Mouse (Mus musculus): ENCODE data around the gene Lipt1. TPM values are rescaled to one million over a fixed set of nuclear protein-coding genes. Genes with fewer than 3 reads are reported as not detected.

The Lipt1 gene
- polyA plus RNA-seq (2015; fragmentation: Nextera tagmentation; extraction: Ambion mirVana): 8.8 and 9.7 TPM in 2 replicates

DNA sequence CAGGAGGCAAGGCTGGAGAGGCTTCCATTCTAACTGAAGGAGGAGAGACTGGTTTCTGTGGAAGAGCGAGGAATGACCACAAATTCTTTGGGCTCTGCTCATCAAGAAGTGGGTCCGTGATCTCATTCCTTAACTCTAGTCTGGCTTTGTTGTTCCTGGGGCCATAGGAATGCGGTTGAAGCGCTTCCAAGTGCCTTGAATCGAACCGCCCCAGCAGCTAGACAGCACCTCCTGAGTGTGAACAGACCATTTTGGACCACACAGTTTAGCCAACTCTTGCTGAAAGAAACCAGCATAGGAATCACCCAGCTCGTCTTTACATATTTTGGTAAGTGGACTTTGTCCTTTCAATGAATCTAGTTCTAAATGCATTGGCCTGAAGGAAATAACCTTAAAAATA, at the start of gene Lipt1:
Lipt1 (plus strand) TSS at position 35 of the 400 bp plus-strand sequence.
- H3K4me3 ChIP-seq (replicated peaks): peak within 1 kb of the TSS; percentile 56
- ATAC-seq (replicated peaks; ENCODE audit: low FRiP score): peak; percentile 82
- peak within 1 kb of the TSS; percentile 72 for H3K4me2 ChIP-seq
- H3K9me3 ChIP-seq (replicated peaks): no peaks in the 10 kb centered on the region
- peak within 1 kb of the TSS; percentile 87 for H3K27ac ChIP-seq
- peak within 1 kb of the TSS; percentile 45 for H3K9ac ChIP-seq
- no peaks in the 10 kb centered on the region for H3K27me3 ChIP-seq
- H3K4me1 ChIP-seq: peaks cover 13% of the 10 kb centered on the region
- H3K36me3 ChIP-seq: peaks cover 20% of the 10 kb centered on the region
- WGBS: 6% methylated on average over 7 of the region's 7 CpGs

DNA sequence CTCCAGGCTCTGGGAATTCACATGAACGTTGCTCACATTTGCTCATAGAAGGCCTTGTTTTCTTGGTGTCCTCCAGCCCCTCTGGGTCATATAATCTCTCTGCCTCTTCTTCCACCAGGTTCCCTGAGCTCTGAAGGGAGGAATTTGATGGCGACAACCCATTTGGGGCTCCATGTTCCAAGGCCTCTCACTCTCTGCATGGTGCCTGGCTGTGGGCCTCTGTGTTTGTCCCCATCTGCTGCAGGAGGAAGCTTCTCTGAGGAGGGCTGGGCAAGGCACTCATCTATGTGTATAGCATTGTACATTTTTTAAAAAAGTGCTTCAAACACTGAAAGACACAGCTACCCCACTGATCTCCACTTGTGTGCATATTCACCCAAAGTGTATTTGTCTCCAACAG, 39.9 kb upstream of the Lipt1 start:
- H3K27me3 ChIP-seq: no peaks in the 10 kb centered on the region
- H3K9me3 ChIP-seq (replicated peaks): no peaks in the 10 kb centered on the region
- H3K4me1 ChIP-seq: no peaks in the 10 kb centered on the region
- 48% methylated on average over 2 of the region's 2 CpGs for WGBS
- no peak overlapping the region for H3K9ac ChIP-seq
- no peak overlapping the region for H3K4me2 ChIP-seq
- H3K27ac ChIP-seq: no peak overlapping the region
- H3K36me3 ChIP-seq: 0 out of 2 replicates have a peak, but pooled peaks cover 1% of the 10 kb centered on the region
- ATAC-seq (replicated peaks; ENCODE audit: low FRiP score): no peak
- H3K4me3 ChIP-seq (replicated peaks): no peak overlapping the region

DNA sequence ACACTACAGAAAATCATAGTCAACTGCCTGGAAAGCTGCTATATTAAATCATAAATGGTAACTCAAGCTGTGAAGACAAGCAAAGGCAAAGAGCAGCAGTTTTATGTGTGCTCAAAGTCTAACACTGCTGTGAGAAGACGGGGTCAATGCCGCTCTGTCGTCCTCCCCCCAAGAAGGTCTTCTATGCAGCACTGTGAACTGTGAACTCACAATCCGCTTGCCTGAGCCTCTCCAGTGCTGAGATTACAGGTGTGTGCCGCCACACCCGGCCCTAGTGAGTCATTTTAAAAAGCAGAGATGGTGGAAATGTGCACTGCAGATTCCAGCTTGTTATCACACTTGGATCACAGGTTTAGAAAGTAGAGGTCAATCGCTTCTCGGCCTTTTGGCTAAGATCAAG, 24.7 kb upstream of the Lipt1 start:
- H3K36me3 ChIP-seq: no peaks in the 10 kb centered on the region
- H3K27me3 ChIP-seq: no peaks in the 10 kb centered on the region
- no peak overlapping the region for H3K27ac ChIP-seq
- no peaks in the 10 kb centered on the region for H3K9me3 ChIP-seq (replicated peaks)
- no peak overlapping the region for H3K4me2 ChIP-seq
- ATAC-seq (replicated peaks; ENCODE audit: low FRiP score): no peak
- H3K4me3 ChIP-seq (replicated peaks): no peak overlapping the region
- H3K4me1 ChIP-seq: no peaks in the 10 kb centered on the region
- H3K9ac ChIP-seq: no peak overlapping the region
- WGBS: 82% methylated on average over 8 of the region's 8 CpGs

DNA sequence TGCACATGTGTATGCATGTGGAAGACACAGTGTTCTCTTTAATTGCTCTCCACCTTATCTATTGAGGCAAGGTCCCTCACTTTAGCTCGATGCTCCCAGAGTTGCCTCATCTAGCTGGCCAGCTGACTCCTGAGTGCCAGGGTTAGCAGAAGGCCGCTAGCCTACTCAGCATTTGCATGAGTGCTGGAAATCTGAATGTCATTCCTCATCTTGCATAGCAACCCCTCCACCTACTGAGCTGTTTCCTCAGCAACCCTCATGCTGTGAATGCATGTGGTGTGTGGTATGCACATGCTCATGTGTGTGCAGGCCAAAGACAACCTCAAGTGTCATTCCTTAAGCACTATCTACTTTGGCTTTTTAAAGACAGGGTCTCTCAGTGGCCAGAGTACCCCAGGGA, 20.8 kb upstream of the Lipt1 start:
- H3K4me1 ChIP-seq: no peaks in the 10 kb centered on the region
- no peak overlapping the region for H3K27ac ChIP-seq
- no peaks in the 10 kb centered on the region for H3K27me3 ChIP-seq
- ATAC-seq (replicated peaks; ENCODE audit: low FRiP score): no peak
- H3K9ac ChIP-seq: no peak overlapping the region
- no peak overlapping the region for H3K4me2 ChIP-seq
- no peaks in the 10 kb centered on the region for H3K36me3 ChIP-seq
- no peaks in the 10 kb centered on the region for H3K9me3 ChIP-seq (replicated peaks)
- WGBS: 65% methylated on average over 2 of the region's 2 CpGs
- no peak overlapping the region for H3K4me3 ChIP-seq (replicated peaks)

DNA sequence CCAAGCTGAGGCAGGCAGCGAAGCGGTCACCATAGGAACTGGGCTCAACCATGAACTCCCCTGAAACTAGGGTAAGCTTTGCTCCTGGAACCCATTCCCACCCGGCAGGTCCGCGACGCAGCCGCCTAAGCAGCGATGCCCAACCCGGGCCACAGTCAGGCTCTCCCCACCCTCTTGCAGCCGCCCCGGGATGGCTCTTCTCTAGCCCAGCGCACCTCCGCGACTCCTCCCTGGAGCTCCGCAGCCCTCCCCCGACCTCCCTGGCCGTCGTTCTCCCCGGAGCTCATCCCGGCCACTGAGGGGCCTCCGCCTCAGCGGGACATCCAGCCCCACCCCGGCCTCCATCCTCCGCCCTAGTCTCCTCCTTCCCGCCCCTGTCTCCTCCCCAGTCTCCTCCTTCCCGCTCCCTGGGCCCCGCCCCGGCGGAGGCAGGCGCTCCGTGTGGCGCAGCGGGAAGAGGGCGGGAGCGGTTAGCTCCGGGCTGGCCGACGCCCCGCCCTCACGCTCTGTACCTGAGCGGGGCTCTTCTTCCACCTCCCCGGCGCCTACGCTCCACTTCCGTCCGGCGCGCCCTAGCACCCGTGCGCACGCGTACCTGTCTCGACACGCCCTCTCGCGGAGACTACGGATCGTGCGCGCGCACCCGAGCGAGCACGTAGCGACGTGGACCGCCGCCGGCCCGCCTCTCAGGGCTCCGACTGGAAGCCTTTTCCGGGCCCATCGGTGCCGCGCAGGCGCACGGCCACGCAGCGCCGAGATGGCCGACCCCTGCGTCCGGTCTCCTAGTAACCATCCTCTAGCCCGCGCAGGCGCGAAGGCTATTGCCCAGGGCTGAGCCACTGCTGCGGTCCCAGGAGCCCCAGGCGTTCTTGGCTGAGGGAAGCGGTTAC, 6.8 kb upstream of the Lipt1 start:
- H3K27ac ChIP-seq: peak overlapping the region; percentile 90
- H3K36me3 ChIP-seq: no peaks in the 10 kb centered on the region
- H3K27me3 ChIP-seq: no peaks in the 10 kb centered on the region
- H3K4me3 ChIP-seq (replicated peaks): peak overlapping the region; percentile 77
- H3K4me2 ChIP-seq: peak overlapping the region; percentile 81
- peaks cover 5% of the 10 kb centered on the region for H3K4me1 ChIP-seq
- under 1% methylated on average over 90 of the region's 90 CpGs for WGBS
- peak; percentile 99 for ATAC-seq (replicated peaks; ENCODE audit: low FRiP score)
- no peaks in the 10 kb centered on the region for H3K9me3 ChIP-seq (replicated peaks)
- H3K9ac ChIP-seq: peak overlapping the region; percentile 67

DNA sequence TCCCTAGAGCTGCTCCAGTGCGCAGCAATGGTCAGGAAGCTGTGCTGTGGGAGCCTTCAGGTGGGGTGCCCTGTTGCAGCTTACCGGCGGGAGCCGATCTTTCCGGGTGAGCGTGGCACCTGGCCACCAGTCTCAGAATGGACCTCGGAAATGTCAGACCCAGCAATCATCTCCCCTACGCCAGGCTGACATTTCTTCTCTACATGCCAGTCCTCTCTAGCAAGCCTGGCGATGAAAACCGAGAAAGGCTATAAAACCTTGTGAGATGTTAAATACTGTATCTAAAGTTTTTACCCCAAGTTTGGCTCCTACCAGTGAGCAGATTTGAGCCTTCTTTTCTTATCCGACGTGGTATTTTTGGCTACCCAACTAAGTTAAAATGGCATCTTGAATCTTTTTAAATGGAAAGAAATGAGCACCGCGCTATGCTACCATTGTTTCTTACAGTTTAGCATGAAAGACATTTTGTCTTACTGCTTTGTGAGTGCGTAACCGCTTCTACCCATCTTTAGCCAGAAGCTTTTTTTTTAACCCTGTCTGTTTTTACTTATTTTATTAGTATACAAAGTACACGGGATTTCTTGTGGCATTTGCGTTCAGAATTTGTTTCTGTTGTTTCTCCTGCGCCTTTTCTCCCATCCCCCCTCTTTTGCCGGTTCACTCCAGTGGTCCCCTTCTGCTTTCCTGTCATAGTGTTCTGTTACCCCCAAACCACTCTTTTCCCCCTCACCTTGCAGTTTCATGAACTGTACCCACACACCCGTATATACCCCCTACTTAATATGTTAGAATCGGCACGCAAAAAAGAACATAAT, 5.9 kb upstream of the Lipt1 start:
- Histone ChIP-seq H3K27ac (peak overlapping the region; percentile 90), H3K9me3 (replicated peaks) (no peaks in the 10 kb centered on the region), H3K9ac (peak overlapping the region; percentile 62), H3K4me1 (peaks cover 5% of the 10 kb centered on the region), H3K27me3 (no peaks in the 10 kb centered on the region), H3K4me3 (replicated peaks) (peak overlapping the region; percentile 77), H3K4me2 (peak overlapping the region; percentile 81), H3K36me3 (no peaks in the 10 kb centered on the region)
- WGBS: 12% methylated on average over 23 of the region's 23 CpGs
- no peak for ATAC-seq (replicated peaks; ENCODE audit: low FRiP score)

DNA sequence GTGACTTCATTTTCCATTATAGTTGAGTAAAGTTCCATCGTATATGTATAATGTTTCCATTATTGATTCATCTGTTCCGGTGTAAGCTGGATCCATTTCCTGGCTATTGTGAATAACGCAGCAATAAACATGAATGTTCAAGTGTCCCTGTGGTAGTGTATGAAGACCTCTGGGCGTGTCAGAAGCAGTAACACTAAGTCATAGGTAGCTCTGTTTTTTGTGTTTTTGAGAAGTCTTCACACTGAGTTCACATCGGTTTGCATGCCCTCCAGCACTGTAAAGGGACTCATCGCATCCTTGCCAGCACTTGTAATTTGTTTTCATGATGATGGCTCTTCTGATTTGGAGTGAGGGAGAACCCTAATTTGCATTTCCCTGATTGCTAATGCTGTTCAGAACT, 5.3 kb upstream of the Lipt1 start, which contains the start of gene Tsga10:
Tsga10 (minus strand) TSS at position 144 of the 400 bp plus-strand sequence.
- no peaks in the 10 kb centered on the region for H3K27me3 ChIP-seq
- no peaks in the 10 kb centered on the region for H3K36me3 ChIP-seq
- peak within 1 kb of the TSS; percentile 81 for H3K4me2 ChIP-seq
- H3K4me3 ChIP-seq (replicated peaks): peak within 1 kb of the TSS; percentile 77
- H3K9ac ChIP-seq: peak within 1 kb of the TSS; percentile 62
- peak within 1 kb of the TSS; percentile 90 for H3K27ac ChIP-seq
- WGBS: 89% methylated on average over 6 of the region's 6 CpGs
- no peak for ATAC-seq (replicated peaks; ENCODE audit: low FRiP score)
- H3K9me3 ChIP-seq (replicated peaks): no peaks in the 10 kb centered on the region
- H3K4me1 ChIP-seq: peaks cover 5% of the 10 kb centered on the region

DNA sequence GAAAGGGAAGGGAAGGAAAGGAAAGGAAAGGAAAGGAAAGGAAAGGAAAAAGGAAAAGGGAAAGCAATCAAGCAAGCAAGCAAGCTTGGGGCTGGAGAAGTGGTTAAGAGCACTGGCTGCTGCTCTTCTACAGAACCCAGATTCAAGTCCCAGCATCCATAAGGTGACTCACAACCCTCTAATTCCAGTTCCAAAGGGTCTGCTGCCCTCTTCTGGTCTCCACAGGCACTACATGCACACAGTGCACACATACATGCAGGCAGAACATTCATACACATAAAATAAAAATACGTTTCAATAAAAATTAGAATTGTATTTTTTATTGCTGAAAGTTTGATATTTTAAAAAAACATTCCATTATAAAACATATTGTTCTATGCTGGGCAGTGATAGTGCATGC, 4.5 kb upstream of the Lipt1 start:
- Histone ChIP-seq H3K36me3 (no peaks in the 10 kb centered on the region), H3K27ac (no peak overlapping the region), H3K9ac (no peak overlapping the region), H3K4me2 (no peak overlapping the region), H3K27me3 (no peaks in the 10 kb centered on the region), H3K9me3 (replicated peaks) (no peaks in the 10 kb centered on the region), H3K4me1 (peaks cover 10% of the 10 kb centered on the region), H3K4me3 (replicated peaks) (no peak overlapping the region)
- no peak for ATAC-seq (replicated peaks; ENCODE audit: low FRiP score)
- 66% methylated on average over 1 of the region's 1 CpGs for WGBS

DNA sequence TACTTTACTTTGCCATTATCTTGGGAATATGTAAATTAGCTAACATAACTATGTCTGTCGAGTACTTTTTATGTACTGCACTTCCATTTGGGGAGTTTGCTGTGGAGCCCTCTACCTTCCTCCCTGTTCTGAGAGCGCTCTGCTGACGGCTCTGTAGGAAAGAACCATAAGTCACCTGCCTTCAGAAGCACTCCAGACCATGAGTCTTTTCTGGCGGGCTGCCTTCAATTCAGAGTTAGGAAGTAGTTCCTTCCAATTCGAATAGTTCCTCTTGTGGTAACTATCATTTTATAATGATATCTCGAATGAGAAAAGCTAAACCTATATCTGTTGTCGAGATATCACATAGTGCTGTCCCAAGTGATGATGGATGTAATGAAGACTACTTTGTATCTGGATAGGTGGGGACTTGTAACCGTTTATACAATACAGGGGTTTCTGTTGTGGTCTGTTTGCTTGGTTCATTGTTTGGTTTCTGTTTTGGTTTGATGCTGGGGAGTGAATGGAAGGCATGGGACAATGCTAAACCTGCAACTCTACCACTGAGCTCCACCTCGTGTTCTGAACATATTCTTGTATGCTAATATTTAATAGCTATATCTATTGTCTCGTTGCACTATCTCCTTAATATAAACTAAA, 3.7 kb upstream of the Lipt1 start:
- Histone ChIP-seq H3K36me3 (no peaks in the 10 kb centered on the region), H3K4me2 (no peak overlapping the region), H3K27me3 (no peaks in the 10 kb centered on the region), H3K9ac (no peak overlapping the region), H3K9me3 (replicated peaks) (no peaks in the 10 kb centered on the region), H3K27ac (no peak overlapping the region), H3K4me1 (peaks cover 13% of the 10 kb centered on the region), H3K4me3 (replicated peaks) (no peak overlapping the region)
- ATAC-seq (replicated peaks; ENCODE audit: low FRiP score): no peak
- WGBS: 70% methylated on average over 10 of the region's 10 CpGs

DNA sequence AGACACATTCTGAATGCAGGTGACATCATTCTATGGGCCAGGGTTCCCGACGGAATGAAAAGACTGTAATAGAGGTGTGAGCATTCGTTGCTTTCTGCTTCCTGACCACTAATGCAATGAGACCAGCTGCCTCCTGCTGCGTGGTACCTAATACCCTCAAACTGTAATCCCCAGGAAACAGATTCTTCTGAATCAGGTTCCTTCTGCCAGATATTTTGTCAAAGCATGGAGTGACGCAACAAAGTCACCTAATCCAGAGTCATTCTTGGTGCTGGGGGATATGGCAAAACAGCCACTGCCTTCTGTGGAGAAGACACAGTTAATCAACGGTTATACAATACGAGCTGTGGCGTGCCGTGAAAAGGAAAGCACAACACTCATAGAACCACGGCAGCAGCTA, 2.9 kb upstream of the Lipt1 start:
- Histone ChIP-seq H3K36me3 (no peaks in the 10 kb centered on the region), H3K9me3 (replicated peaks) (no peaks in the 10 kb centered on the region), H3K4me1 (peaks cover 18% of the 10 kb centered on the region), H3K4me2 (no peak overlapping the region), H3K27me3 (no peaks in the 10 kb centered on the region), H3K27ac (no peak overlapping the region), H3K9ac (no peak overlapping the region), H3K4me3 (replicated peaks) (no peak overlapping the region)
- ATAC-seq (replicated peaks; ENCODE audit: low FRiP score): no peak
- WGBS: 65% methylated on average over 10 of the region's 10 CpGs

DNA sequence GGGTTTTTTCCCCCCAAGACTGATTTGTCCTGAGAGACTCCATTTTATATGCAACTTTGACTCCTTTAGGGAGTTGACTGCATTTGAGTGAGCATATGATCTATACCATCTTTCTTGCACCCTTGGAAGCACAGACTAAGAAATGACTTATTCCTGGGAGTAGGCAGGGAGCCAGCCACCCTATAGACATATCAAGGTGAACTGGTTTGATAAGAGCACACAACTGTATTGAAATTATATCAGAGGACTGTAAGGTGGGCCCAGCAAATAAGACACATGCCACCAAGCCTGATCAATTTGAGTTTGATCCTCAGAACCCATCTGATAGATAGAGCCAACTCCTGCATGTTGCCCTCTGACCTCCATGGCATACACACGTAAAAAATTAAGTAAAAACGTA, 2.2 kb upstream of the Lipt1 start:
- Histone ChIP-seq H3K4me2 (no peak overlapping the region), H3K36me3 (no peaks in the 10 kb centered on the region), H3K27ac (no peak overlapping the region), H3K27me3 (no peaks in the 10 kb centered on the region), H3K9me3 (replicated peaks) (no peaks in the 10 kb centered on the region), H3K4me1 (peaks cover 18% of the 10 kb centered on the region), H3K9ac (no peak overlapping the region), H3K4me3 (replicated peaks) (no peak overlapping the region)
- WGBS: 61% methylated on average over 2 of the region's 2 CpGs
- ATAC-seq (replicated peaks; ENCODE audit: low FRiP score): no peak
